In genomic region chr7:28086236-28086635, GRCm38 (mm10) we compare ENCODE assay signal across 23 mouse cellular contexts. TPM values are rescaled to one million over a fixed set of nuclear protein-coding genes. Genes with fewer than 3 reads are reported as not detected.
"Had no signal": no experiment of that assay in that cellular context is flagged by ENCODE, and none has a peak within 500 bp of the region (broad histone marks: within the 10 kb centered on the region; RNA-seq: fewer than 3 reads in every experiment).

No protein-coding gene starts in this region.

- H3K4me3 ChIP-seq: kidney, embryonic 15.5 days; limb, embryonic 12.5 days; limb, embryonic 15.5 days; liver, embryonic 12.5 days; liver, embryonic 15.5 days; lung, embryonic 15.5 days; megakaryocyte, embryonic 14.5 days had no signal

- DNase-seq: kidney, adult 8-10 months; kidney, postnatal 14 days; kidney, postnatal 4 days; left cerebral cortex, postnatal 4 days; lung, adult 18-20 months; lung, postnatal 10 days; lung, postnatal 36 days; midbrain, embryonic 14.5 days; thymus, adult 18-20 months; thymus, postnatal 36 days had no signal

- H3K4me1 ChIP-seq: kidney, embryonic 15.5 days; limb, embryonic 15.5 days; liver, embryonic 12.5 days; liver, embryonic 15.5 days; lung, embryonic 15.5 days; megakaryocyte, embryonic 14.5 days had no signal

- H3K9me3 ChIP-seq: kidney, embryonic 15.5 days; limb, embryonic 12.5 days; limb, embryonic 15.5 days; liver, embryonic 12.5 days; liver, embryonic 15.5 days; lung, embryonic 15.5 days had no signal

- H3K36me3 ChIP-seq: kidney, embryonic 15.5 days; limb, embryonic 12.5 days; limb, embryonic 15.5 days; liver, embryonic 12.5 days; liver, embryonic 15.5 days; lung, embryonic 15.5 days had no signal

- H3K27ac ChIP-seq: kidney, embryonic 15.5 days; limb, embryonic 12.5 days; limb, embryonic 15.5 days; liver, embryonic 12.5 days; liver, embryonic 15.5 days; lung, embryonic 15.5 days; stomach, postnatal 0 days had no signal

- H3K27me3 ChIP-seq: kidney, embryonic 15.5 days; liver, embryonic 12.5 days; liver, embryonic 15.5 days; lung, embryonic 15.5 days had no signal

RNA-seq across cellular contexts. Expression of gene Fcgbp, which starts 15.2 kb away (rescaled TPM):
- polyA plus RNA-seq: midbrain, embryonic 11.5 days; neural tube, embryonic 11.5 days had no signal

RNA-seq across cellular contexts. Expression of gene 9530053A07Rik, which starts 43.0 kb away (rescaled TPM):
- total RNA-seq: left cerebral cortex, postnatal 14 days; left cerebral cortex, postnatal 4 days had no signal
- polyA plus RNA-seq: limb, embryonic 15.5 days; liver, embryonic 15.5 days; spleen, adult 2 months; stomach, embryonic 14.5 days had no signal
